Mouse (Mus musculus) CH12.LX (cell line): Measurements from ENCODE around the gene Tead1.

ENCODE experiments used
- GABPA ChIP-seq: IDR thresholded peaks from 2 replicates; pipeline ENCODE4 v1.6.1; 2012; ENCODE audit warnings: low read depth, low read length, improper control_type of control experiment, inconsistent platforms; ENCODE audit not compliant: insufficient replicate concordance
- KAT2A ChIP-seq: IDR thresholded peaks from 2 replicates; pipeline ENCODE4 v1.6.1; 2012; ENCODE audit warnings: low read length, improper control_type of control experiment, inconsistent platforms; ENCODE audit not compliant: insufficient replicate concordance
- PAX5 ChIP-seq: IDR thresholded peaks from 2 replicates; pipeline ENCODE4 v1.6.1; 2012; ENCODE audit warnings: low read length, inconsistent platforms, mixed read lengths
- POLR2A ChIP-seq: IDR thresholded peaks from 2 replicates; pipeline ENCODE4 v1.6.1; 2011; ENCODE audit warnings: low read depth, mild to moderate bottlenecking, improper control_type of control experiment, low read length
- USF2 ChIP-seq: conservative IDR thresholded peaks from 2 replicates; pipeline ENCODE4 v1.6.1; 2011; ENCODE audit warnings: low read depth, low read length, improper control_type of control experiment

DNA sequence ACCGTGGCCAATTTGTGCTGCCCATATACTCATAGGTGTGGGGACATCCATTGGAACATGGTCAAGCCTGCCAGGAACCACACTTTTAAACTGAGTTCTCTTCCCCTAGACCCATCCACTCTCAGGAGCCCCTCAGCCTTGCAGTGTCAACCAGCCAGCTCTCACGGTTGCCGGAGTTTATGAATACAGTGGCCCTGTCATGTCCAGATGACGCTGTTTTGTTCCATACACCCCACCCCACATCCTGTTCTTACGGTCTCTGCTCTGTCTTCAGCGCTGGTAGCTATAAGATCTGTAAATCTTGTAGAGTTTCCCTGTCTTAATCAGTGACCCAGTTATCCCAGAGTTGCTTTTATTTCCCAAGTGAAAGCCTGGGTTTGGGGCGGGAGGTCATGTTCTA is 222.6 kb downstream of the Tead1 start:
- TF ChIP-seq POLR2A (no peak), PAX5 (no peak), KAT2A (no peak), GABPA (no peak), USF2 (no peak)
